Comparison of ENCODE assay signal across 9 mouse cellular contexts in the genomic region with DNA sequence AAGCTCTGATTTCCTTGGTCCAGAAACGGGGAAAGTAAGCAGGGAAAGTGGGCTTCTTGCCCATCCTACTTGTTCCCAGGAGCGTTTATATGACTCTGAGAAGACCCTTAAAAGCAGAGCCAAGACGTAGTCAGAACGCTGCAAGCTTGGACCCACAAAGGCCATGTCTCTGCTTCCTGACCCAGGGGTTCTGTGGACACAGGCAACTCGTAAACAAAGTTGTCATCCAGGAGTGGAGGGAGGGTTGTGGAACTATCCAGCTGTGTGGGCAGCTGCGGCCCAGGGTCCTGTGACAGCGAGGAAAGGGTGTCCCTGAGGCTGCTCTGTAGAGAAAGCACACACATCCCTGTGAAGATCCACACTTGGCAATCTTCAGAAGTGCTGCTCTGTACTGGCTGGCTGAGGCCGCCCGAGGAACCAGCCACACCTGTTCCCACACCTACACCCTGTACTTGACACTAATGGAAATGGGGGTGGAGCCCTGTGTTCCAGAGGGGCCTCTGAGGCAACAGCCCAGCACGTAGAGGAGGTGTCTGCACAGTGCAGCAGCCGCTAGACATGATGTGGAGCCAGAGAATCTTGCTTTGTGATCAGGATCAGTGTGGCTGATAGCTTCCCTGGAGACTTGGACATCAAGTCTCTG. TPM values are rescaled to one million over a fixed set of nuclear protein-coding genes. Genes with fewer than 3 reads are reported as not detected.
DNase-seq lines count a peak whose midpoint lies in the region; ATAC-seq lines count a peak whose summit lies in the region.
"Had no signal": no experiment of that assay in that cellular context is flagged by ENCODE, and none has a peak within 500 bp of the region (broad histone marks: within the 10 kb centered on the region; RNA-seq: fewer than 3 reads in every experiment).

No protein-coding gene starts in this region.

- DNase-seq in heart, postnatal 10 days, result no peak
- DNase-seq in forebrain, embryonic 10.5 days (ENCODE audit: extremely low spot score, low spot score), result no peak
- DNase-seq in retina, embryonic 14.5 days (ENCODE audit: low spot score), result no peak
- DNase-seq in embryo, embryonic 11 days, result no peak
- DNase-seq in embryo, embryonic 10.5 days (ENCODE audit: low spot score), result no peak

- H3K4me2 ChIP-seq in heart, embryonic 11.5 days, result peak overlapping the region; percentile 81
- peak overlapping the region; percentile 96 for H3K4me2 ChIP-seq in limb, embryonic 12.5 days
- H3K4me2 ChIP-seq in midbrain, embryonic 13.5 days (replicated peaks), result peak overlapping the region; percentile 86

- 63% methylated on average over 11 of the region's 11 CpGs for WGBS in heart, embryonic 11.5 days (ENCODE audit: insufficient replicate concordance)
- WGBS in forebrain, embryonic 10.5 days, result 86% methylated on average over 11 of the region's 11 CpGs
- WGBS in limb, embryonic 12.5 days, result 56% methylated on average over 11 of the region's 11 CpGs
- WGBS in midbrain, embryonic 13.5 days, result 80% methylated on average over 11 of the region's 11 CpGs

- H3K27me3 ChIP-seq in heart, embryonic 11.5 days (ENCODE audit: control insufficient read depth, insufficient read depth, low read length), result no peaks in the 10 kb centered on the region
- no peaks in the 10 kb centered on the region for H3K27me3 ChIP-seq in forebrain, embryonic 10.5 days (ENCODE audit: poor library complexity, severe bottlenecking)
- H3K27me3 ChIP-seq in limb, embryonic 12.5 days, result no peaks in the 10 kb centered on the region
- no peaks in the 10 kb centered on the region for H3K27me3 ChIP-seq in midbrain, embryonic 13.5 days

- H3K4me1 ChIP-seq in heart, embryonic 11.5 days (ENCODE audit: control insufficient read depth, insufficient read depth, low read length), result peaks cover 33% of the 10 kb centered on the region
- peaks cover 53% of the 10 kb centered on the region for H3K4me1 ChIP-seq in forebrain, embryonic 10.5 days
- peaks cover 26% of the 10 kb centered on the region for H3K4me1 ChIP-seq in limb, embryonic 12.5 days (replicated peaks)
- peaks cover 47% of the 10 kb centered on the region for H3K4me1 ChIP-seq in midbrain, embryonic 13.5 days (replicated peaks)

- peaks cover 22% of the 10 kb centered on the region for H3K36me3 ChIP-seq in heart, embryonic 11.5 days (ENCODE audit: control insufficient read depth, insufficient read depth, low read length)
- H3K36me3 ChIP-seq in forebrain, embryonic 10.5 days (replicated peaks), result peaks cover 59% of the 10 kb centered on the region
- peaks cover 47% of the 10 kb centered on the region for H3K36me3 ChIP-seq in limb, embryonic 12.5 days
- H3K36me3 ChIP-seq in midbrain, embryonic 13.5 days, result peaks cover 41% of the 10 kb centered on the region

- no peaks in the 10 kb centered on the region for H3K9me3 ChIP-seq in heart, embryonic 11.5 days (replicated peaks; ENCODE audit: control insufficient read depth, low read length)
- H3K9me3 ChIP-seq in forebrain, embryonic 10.5 days, result no peaks in the 10 kb centered on the region
- no peaks in the 10 kb centered on the region for H3K9me3 ChIP-seq in limb, embryonic 12.5 days
- H3K9me3 ChIP-seq in midbrain, embryonic 13.5 days, result no peaks in the 10 kb centered on the region
- H3K9me3 ChIP-seq: megakaryocyte, embryonic 14.5 days had no signal

- H3K27ac ChIP-seq in heart, embryonic 11.5 days (ENCODE audit: low read depth, low read length), result no peak overlapping the region
- H3K27ac ChIP-seq in forebrain, embryonic 10.5 days, result no peak overlapping the region
- 0 out of 2 replicates have a peak overlapping the region, but pooled peaks have one; percentile 41 for H3K27ac ChIP-seq in limb, embryonic 12.5 days
- H3K27ac ChIP-seq in midbrain, embryonic 13.5 days, result 0 out of 2 replicates have a peak overlapping the region, but pooled peaks have one; percentile 21

- no peak for ATAC-seq in heart, embryonic 11.5 days (replicated peaks; ENCODE audit: insufficient number of reproducible peaks, low FRiP score, low TSS enrichment)
- no peak for ATAC-seq in limb, embryonic 12.5 days (ENCODE audit: insufficient number of reproducible peaks, insufficient read depth, low FRiP score, low TSS enrichment, low read depth)
- no peak for ATAC-seq in midbrain, embryonic 13.5 days

- no peak overlapping the region for H3K4me3 ChIP-seq in heart, embryonic 11.5 days (ENCODE audit: low read depth, low read length)
- H3K4me3 ChIP-seq in forebrain, embryonic 10.5 days, result peak overlapping the region; percentile 98
- 0 out of 2 replicates have a peak overlapping the region, but pooled peaks have one; percentile 97 for H3K4me3 ChIP-seq in limb, embryonic 12.5 days (replicated peaks)
- H3K4me3 ChIP-seq in midbrain, embryonic 13.5 days (replicated peaks), result peak overlapping the region; percentile 79; the same call in 1 of the 2 replicates
- H3K4me3 ChIP-seq: megakaryocyte, embryonic 14.5 days had no signal

- H3K9ac ChIP-seq in heart, embryonic 11.5 days (ENCODE audit: low read depth, low read length), result no peak overlapping the region
- H3K9ac ChIP-seq in limb, embryonic 12.5 days (replicated peaks), result peak overlapping the region; percentile 42; the same call in 1 of the 2 replicates
- H3K9ac ChIP-seq in midbrain, embryonic 13.5 days (replicated peaks), result peak overlapping the region; percentile 46; the same call in 1 of the 2 replicates

- intact Hi-C loops in heart, postnatal 10 days (cut with DNase I), result no loop called here

RNA-seq across cellular contexts. Expression of gene Nt5dc2, which starts 2.3 kb away (rescaled TPM):
- 342 and 344 TPM in 2 replicates for polyA plus RNA-seq in heart, embryonic 11.5 days (2014; fragmentation: Nextera tagmentation; extraction: Ambion mirVana)
- 10 to 100 TPM; 53.1 to 57.7 TPM for total RNA-seq in heart, postnatal 10 days (2021)
- polyA plus RNA-seq in forebrain, embryonic 10.5 days (2016; fragmentation: Nextera tagmentation; extraction: Ambion mirVana), result 558 and 609 TPM in 2 replicates
- 485 and 500 TPM in 2 replicates for polyA plus RNA-seq in limb, embryonic 12.5 days (2016; fragmentation: Nextera tagmentation; extraction: Ambion mirVana)
- polyA plus RNA-seq in midbrain, embryonic 13.5 days (2015; fragmentation: Nextera tagmentation; extraction: Ambion mirVana), result 280 and 317 TPM in 2 replicates

RNA-seq across cellular contexts. Expression of gene Smim4, which starts 4.4 kb away (rescaled TPM):
- 64.5 and 70.0 TPM in 2 replicates for polyA plus RNA-seq in heart, embryonic 11.5 days (2014; fragmentation: Nextera tagmentation; extraction: Ambion mirVana)
- total RNA-seq in heart, postnatal 10 days (2021), result 10 to 100 TPM; 92.2 to 93.5 TPM
- 58.3 and 58.8 TPM in 2 replicates for polyA plus RNA-seq in forebrain, embryonic 10.5 days (2016; fragmentation: Nextera tagmentation; extraction: Ambion mirVana)
- polyA plus RNA-seq in limb, embryonic 12.5 days (2016; fragmentation: Nextera tagmentation; extraction: Ambion mirVana), result 59.6 and 65.7 TPM in 2 replicates
- 75.8 and 78.8 TPM in 2 replicates for polyA plus RNA-seq in midbrain, embryonic 13.5 days (2015; fragmentation: Nextera tagmentation; extraction: Ambion mirVana)

RNA-seq across cellular contexts. Expression of gene Stab1, which starts 35.3 kb away (rescaled TPM):
- 35.9 and 40.4 TPM in 2 replicates for polyA plus RNA-seq in heart, embryonic 11.5 days (2014; fragmentation: Nextera tagmentation; extraction: Ambion mirVana)
- 10 to 100 TPM; 77.3 to 78.9 TPM for total RNA-seq in heart, postnatal 10 days (2021)
- polyA plus RNA-seq in forebrain, embryonic 10.5 days (2016; fragmentation: Nextera tagmentation; extraction: Ambion mirVana), result 20.7 and 21.6 TPM in 2 replicates
- 14.9 and 18.0 TPM in 2 replicates for polyA plus RNA-seq in limb, embryonic 12.5 days (2016; fragmentation: Nextera tagmentation; extraction: Ambion mirVana)
- 19.8 and 23.2 TPM in 2 replicates for polyA plus RNA-seq in midbrain, embryonic 13.5 days (2015; fragmentation: Nextera tagmentation; extraction: Ambion mirVana)

Comparison
In these comparisons a context has a peak if more than half of its experiments do, and no peak if none do; other contexts are left out.
1. H3K27ac ChIP-seq: peak in limb, embryonic 12.5 days (single experiment) and midbrain, embryonic 13.5 days (single experiment); none in heart, embryonic 11.5 days (single experiment) and forebrain, embryonic 10.5 days (single experiment).
2. Peak in every context shown above with its lines, with median percentiles within 50 percentile points of each other: H3K4me2 ChIP-seq.